Mouse (Mus musculus): ENCODE measurements at regions not wholly inside any gene's neighbourhood (a gene's known extent, or its start where the extent isn't known, plus 50 kb on each side); places are given as distances from the start of the nearest gene placed in this dataset.

- 44% methylated on average over 8 of the region's 8 CpGs for WGBS
- Histone ChIP-seq H3K27me3 (ENCODE audit: control insufficient read depth, insufficient read depth, low read length) (no peaks in the 10 kb centered on the region), H3K36me3 (ENCODE audit: control insufficient read depth, insufficient read depth, low read length) (no peaks in the 10 kb centered on the region), H3K27ac (ENCODE audit: insufficient read depth, low read depth, low read length) (no peak overlapping the region), H3K4me1 (ENCODE audit: control insufficient read depth, insufficient read depth, insufficient read length, low read length) (no peaks in the 10 kb centered on the region), H3K4me3 (ENCODE audit: low read depth, low read length) (no peak overlapping the region)
- TF ChIP-seq POLR2A (IDR thresholded peaks at IDR 0.05; ENCODE audit: low read depth, low read length) (no peak), CTCF (IDR thresholded peaks at IDR 0.05; ENCODE audit: extremely low read depth, insufficient read length, insufficient replicate concordance, low read depth, low read length) (no peak)
Observed at GRCm38 (mm10) chr2:169156908-169157307, 201.5 kb upstream of the Zfp64 start.

GRCm38 (mm10) chr2:169154881-169155280 lies 199.5 kb upstream of the Zfp64 start:
- WGBS = 56% methylated on average over 12 of the region's 12 CpGs
- TF ChIP-seq CTCF (IDR thresholded peaks at IDR 0.05; ENCODE audit: extremely low read depth, insufficient read length, insufficient replicate concordance, low read depth, low read length) = no peak
- no peak for TF ChIP-seq POLR2A (IDR thresholded peaks at IDR 0.05; ENCODE audit: low read depth, low read length)
- Histone ChIP-seq H3K4me3 (ENCODE audit: low read depth, low read length) (no peak overlapping the region), H3K36me3 (ENCODE audit: control insufficient read depth, insufficient read depth, low read length) (no peaks in the 10 kb centered on the region), H3K27ac (ENCODE audit: insufficient read depth, low read depth, low read length) (no peak overlapping the region), H3K4me1 (ENCODE audit: control insufficient read depth, insufficient read depth, insufficient read length, low read length) (no peaks in the 10 kb centered on the region), H3K27me3 (ENCODE audit: control insufficient read depth, insufficient read depth, low read length) (no peaks in the 10 kb centered on the region)

GRCm38 (mm10) chr2:169147655-169148054 lies 192.3 kb upstream of the Zfp64 start:
- WGBS = 72% methylated on average over 7 of the region's 7 CpGs
- H3K27me3 ChIP-seq (ENCODE audit: control insufficient read depth, insufficient read depth, low read length) = no peaks in the 10 kb centered on the region
- no peak overlapping the region for H3K4me3 ChIP-seq (ENCODE audit: low read depth, low read length)
- H3K4me1 ChIP-seq (ENCODE audit: control insufficient read depth, insufficient read depth, insufficient read length, low read length) = no peaks in the 10 kb centered on the region
- TF ChIP-seq CTCF (IDR thresholded peaks at IDR 0.05; ENCODE audit: extremely low read depth, insufficient read length, insufficient replicate concordance, low read depth, low read length) (no peak), POLR2A (IDR thresholded peaks at IDR 0.05; ENCODE audit: low read depth, low read length) (no peak)
- H3K36me3 ChIP-seq (ENCODE audit: control insufficient read depth, insufficient read depth, low read length) = no peaks in the 10 kb centered on the region
- H3K27ac ChIP-seq (ENCODE audit: insufficient read depth, low read depth, low read length) = no peak overlapping the region

GRCm38 (mm10) chr2:169142224-169142623 lies 186.8 kb upstream of the Zfp64 start:
- 74% methylated on average over 8 of the region's 8 CpGs for WGBS
- H3K27me3 ChIP-seq (ENCODE audit: control insufficient read depth, insufficient read depth, low read length) = no peaks in the 10 kb centered on the region
- no peak overlapping the region for H3K27ac ChIP-seq (ENCODE audit: insufficient read depth, low read depth, low read length)
- H3K4me1 ChIP-seq (ENCODE audit: control insufficient read depth, insufficient read depth, insufficient read length, low read length) = no peaks in the 10 kb centered on the region
- no peak overlapping the region for H3K4me3 ChIP-seq (ENCODE audit: low read depth, low read length)
- TF ChIP-seq CTCF (IDR thresholded peaks at IDR 0.05; ENCODE audit: extremely low read depth, insufficient read length, insufficient replicate concordance, low read depth, low read length) (no peak), POLR2A (IDR thresholded peaks at IDR 0.05; ENCODE audit: low read depth, low read length) (no peak)
- H3K36me3 ChIP-seq (ENCODE audit: control insufficient read depth, insufficient read depth, low read length) = no peaks in the 10 kb centered on the region

GRCm38 (mm10) chr2:169133855-169134254 lies 178.5 kb upstream of the Zfp64 start:
- no peaks in the 10 kb centered on the region for H3K4me1 ChIP-seq (ENCODE audit: control insufficient read depth, insufficient read depth, insufficient read length, low read length)
- H3K27ac ChIP-seq (ENCODE audit: insufficient read depth, low read depth, low read length) = no peak overlapping the region
- TF ChIP-seq POLR2A (IDR thresholded peaks at IDR 0.05; ENCODE audit: low read depth, low read length) = no peak
- H3K27me3 ChIP-seq (ENCODE audit: control insufficient read depth, insufficient read depth, low read length) = no peaks in the 10 kb centered on the region
- H3K4me3 ChIP-seq (ENCODE audit: low read depth, low read length) = no peak overlapping the region
- 11% methylated on average over 15 of the region's 15 CpGs for WGBS
- H3K36me3 ChIP-seq (ENCODE audit: control insufficient read depth, insufficient read depth, low read length) = no peaks in the 10 kb centered on the region

GRCm38 (mm10) chr2:169125476-169125875 lies 170.1 kb upstream of the Zfp64 start:
- 80% methylated on average over 10 of the region's 10 CpGs for WGBS
- H3K4me3 ChIP-seq (ENCODE audit: low read depth, low read length) = no peak overlapping the region
- TF ChIP-seq POLR2A (IDR thresholded peaks at IDR 0.05; ENCODE audit: low read depth, low read length) (no peak), CTCF (IDR thresholded peaks at IDR 0.05; ENCODE audit: extremely low read depth, insufficient read length, insufficient replicate concordance, low read depth, low read length) (no peak)
- H3K4me1 ChIP-seq (ENCODE audit: control insufficient read depth, insufficient read depth, insufficient read length, low read length) = no peaks in the 10 kb centered on the region
- no peaks in the 10 kb centered on the region for H3K36me3 ChIP-seq (ENCODE audit: control insufficient read depth, insufficient read depth, low read length)
- H3K27ac ChIP-seq (ENCODE audit: insufficient read depth, low read depth, low read length) = no peak overlapping the region
- H3K27me3 ChIP-seq (ENCODE audit: control insufficient read depth, insufficient read depth, low read length) = no peaks in the 10 kb centered on the region

- WGBS = 89% methylated on average over 7 of the region's 7 CpGs
- H3K27me3 ChIP-seq (ENCODE audit: control insufficient read depth, insufficient read depth, low read length) = no peaks in the 10 kb centered on the region
- H3K36me3 ChIP-seq (ENCODE audit: control insufficient read depth, insufficient read depth, low read length) = no peaks in the 10 kb centered on the region
- no peak overlapping the region for H3K4me3 ChIP-seq (ENCODE audit: low read depth, low read length)
- no peaks in the 10 kb centered on the region for H3K4me1 ChIP-seq (ENCODE audit: control insufficient read depth, insufficient read depth, insufficient read length, low read length)
- TF ChIP-seq CTCF (IDR thresholded peaks at IDR 0.05; ENCODE audit: extremely low read depth, insufficient read length, insufficient replicate concordance, low read depth, low read length) = 0 out of 2 replicates have a peak, but pooled peaks have one; percentile 7
- no peak for TF ChIP-seq POLR2A (IDR thresholded peaks at IDR 0.05; ENCODE audit: low read depth, low read length)
- no peak overlapping the region for H3K27ac ChIP-seq (ENCODE audit: insufficient read depth, low read depth, low read length)
Observed at GRCm38 (mm10) chr2:169122887-169123286, 167.5 kb upstream of the Zfp64 start.

- 68% methylated on average over 10 of the region's 10 CpGs for WGBS
- no peak overlapping the region for H3K27ac ChIP-seq (ENCODE audit: insufficient read depth, low read depth, low read length)
- H3K4me1 ChIP-seq (ENCODE audit: control insufficient read depth, insufficient read depth, insufficient read length, low read length) = no peaks in the 10 kb centered on the region
- H3K36me3 ChIP-seq (ENCODE audit: control insufficient read depth, insufficient read depth, low read length) = no peaks in the 10 kb centered on the region
- H3K4me3 ChIP-seq (ENCODE audit: low read depth, low read length) = no peak overlapping the region
- TF ChIP-seq POLR2A (IDR thresholded peaks at IDR 0.05; ENCODE audit: low read depth, low read length) = no peak
- no peak for TF ChIP-seq CTCF (IDR thresholded peaks at IDR 0.05; ENCODE audit: extremely low read depth, insufficient read length, insufficient replicate concordance, low read depth, low read length)
- no peaks in the 10 kb centered on the region for H3K27me3 ChIP-seq (ENCODE audit: control insufficient read depth, insufficient read depth, low read length)
Observed at GRCm38 (mm10) chr2:169116841-169117240, 161.5 kb upstream of the Zfp64 start.

Data from small intestine, adult 2 months (tissue).